Mouse (Mus musculus): ENCODE measurements at regions not wholly inside any gene's neighbourhood (a gene's known extent, or its start where the extent isn't known, plus 50 kb on each side); places are given as distances from the start of the nearest gene placed in this dataset.

- no peak for DNase-seq (ENCODE audit: low read depth, low spot score)
Measured at GRCm38 (mm10) chr3:130978986-130979642, 131.2 kb upstream of the Lef1 start.

- no peak for DNase-seq (ENCODE audit: low read depth, low spot score)
Measured at GRCm38 (mm10) chr3:130977921-130978700, 132.2 kb upstream of the Lef1 start.

DNA sequence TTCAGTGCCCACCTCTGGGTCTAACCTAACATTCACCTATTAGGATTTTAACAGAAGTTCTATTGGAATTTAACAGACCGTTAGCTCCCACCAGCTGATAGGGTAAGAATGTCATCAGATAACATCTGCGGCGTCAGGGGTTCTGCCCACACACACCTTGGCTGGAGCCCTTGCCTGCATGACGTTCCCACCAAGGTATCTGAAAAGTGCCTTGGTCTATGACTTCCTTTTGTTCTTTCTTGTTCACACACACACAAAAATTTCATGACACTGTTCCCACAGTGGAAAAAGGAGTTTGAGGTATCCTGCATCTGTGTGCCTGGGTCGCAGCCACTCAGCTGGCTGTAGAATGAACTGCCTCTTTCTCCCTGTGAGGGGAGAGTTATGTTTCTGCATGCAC, 134.1 kb upstream of the Lef1 start:
- no peak for DNase-seq (ENCODE audit: low read depth, low spot score)

DNA sequence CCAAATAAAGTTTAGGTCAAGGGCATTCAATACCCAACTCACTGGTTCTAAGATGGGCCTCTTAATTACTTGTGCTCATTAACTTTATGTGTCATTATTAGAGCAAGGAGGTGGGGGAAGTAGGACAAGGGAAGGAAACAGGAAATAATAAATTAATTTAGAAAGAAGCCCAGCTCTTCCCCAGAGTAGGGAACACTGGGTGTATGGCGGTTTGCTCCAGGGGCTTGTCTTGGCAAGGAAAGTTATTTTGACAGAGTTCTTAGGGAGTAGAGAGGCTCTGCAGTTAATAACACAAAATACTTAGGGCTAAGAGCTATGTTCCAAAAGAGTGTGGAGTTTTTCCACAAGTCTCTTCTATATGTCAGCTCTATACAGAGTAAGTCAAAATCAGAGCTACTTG, 135.0 kb upstream of the Lef1 start:
- no peak for DNase-seq (ENCODE audit: low read depth, low spot score)

DNA sequence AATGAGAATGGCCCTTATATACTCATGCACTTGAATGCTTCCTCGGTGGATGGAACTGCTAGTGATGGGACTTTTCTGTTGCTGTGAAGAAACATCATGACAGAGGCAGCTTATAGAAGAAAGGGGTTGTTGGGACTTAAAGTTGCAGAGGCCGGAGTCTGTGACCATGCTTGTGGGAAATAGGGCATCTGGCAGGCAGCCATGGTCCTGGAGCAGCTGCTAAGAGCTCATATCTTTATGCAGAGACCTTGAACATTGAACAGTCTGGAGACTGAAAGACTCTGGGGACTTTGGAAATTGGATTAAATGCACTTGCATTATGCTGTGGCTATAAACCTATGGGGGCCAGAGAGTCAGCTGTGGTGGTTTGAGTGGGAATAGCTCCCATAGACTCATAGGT, 138.1 kb upstream of the Lef1 start:
- DNase-seq (ENCODE audit: low read depth, low spot score), result no peak

GRCm38 (mm10) chr3:130965275-130965674, 145.0 kb upstream of the Lef1 start:
- no peak for DNase-seq (ENCODE audit: low read depth, low spot score)

GRCm38 (mm10) chr3:130964088-130964487, 146.2 kb upstream of the Lef1 start:
- no peak for DNase-seq (ENCODE audit: low read depth, low spot score)

GRCm38 (mm10) chr3:130963625-130964024, 146.6 kb upstream of the Lef1 start:
- no peak for DNase-seq (ENCODE audit: low read depth, low spot score)

- DNase-seq (ENCODE audit: low read depth, low spot score), result no peak
Measured at GRCm38 (mm10) chr3:130962701-130963472, 147.4 kb upstream of the Lef1 start.

DNA sequence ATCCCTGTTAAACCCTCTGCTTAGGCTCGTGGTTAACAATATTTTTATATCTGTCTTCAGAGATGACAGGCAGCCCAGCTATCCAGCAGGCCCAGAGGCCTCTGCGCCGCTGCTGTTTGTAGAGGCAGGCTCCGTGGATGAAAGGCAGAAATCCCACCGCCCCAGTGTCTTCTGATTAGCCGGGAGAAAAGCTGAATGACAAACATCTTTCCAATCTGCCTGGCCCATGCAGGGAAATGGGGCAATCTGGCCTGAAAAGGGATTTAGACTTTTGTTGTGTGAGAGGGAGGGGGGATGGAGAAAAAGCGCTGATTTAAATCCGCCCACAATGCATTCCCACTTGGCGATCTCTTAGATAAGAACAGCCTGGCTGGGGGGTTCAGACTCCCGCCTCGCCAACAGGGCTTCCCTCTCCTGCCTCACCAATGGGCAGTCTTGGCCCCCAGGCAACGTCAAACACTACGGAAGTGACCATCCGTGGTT, 148.1 kb upstream of the Lef1 start:
- DNase-seq (ENCODE audit: low read depth, low spot score), result no peak

DNA sequence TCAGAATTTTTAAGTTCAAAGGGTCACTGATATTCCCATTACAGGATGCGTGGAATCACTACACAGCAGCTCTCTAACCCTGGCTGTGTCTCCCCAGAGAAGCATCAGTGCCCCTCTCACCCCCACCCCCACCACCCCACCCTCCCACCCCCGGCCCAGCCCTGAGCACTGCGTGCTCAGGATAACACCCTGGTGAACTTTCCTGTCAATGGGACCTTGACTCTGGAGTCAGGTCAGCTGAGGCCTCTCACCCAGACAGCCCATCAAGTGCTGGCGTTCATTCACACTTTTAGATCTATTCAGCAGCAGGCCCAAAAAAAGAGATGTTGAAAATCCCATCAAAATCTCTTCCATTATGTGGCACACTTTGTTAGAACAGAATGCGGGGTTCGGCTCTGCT, 148.6 kb upstream of the Lef1 start:
- no peak for DNase-seq (ENCODE audit: low read depth, low spot score)

DNA sequence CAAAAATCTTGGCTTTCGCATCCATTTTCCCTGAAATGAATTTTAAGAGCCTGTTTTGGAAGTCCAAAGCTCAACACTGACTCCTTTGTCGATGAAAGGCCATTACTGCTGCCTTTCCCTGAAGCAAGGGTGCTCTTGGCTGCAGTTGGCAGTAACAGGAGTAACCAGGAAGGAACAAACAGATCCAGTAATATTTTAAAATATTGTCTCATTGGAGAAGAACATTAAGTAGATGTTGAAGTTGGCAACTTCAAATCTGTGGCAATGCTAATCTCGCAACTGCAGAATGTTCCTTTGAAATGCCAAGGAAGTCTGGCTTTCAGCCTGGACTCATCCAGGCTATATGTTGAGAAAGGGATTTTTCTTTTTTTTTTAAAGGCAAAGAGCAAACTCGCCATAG, 154.3 kb upstream of the Lef1 start:
- DNase-seq (ENCODE audit: low read depth, low spot score), result no peak

DNA sequence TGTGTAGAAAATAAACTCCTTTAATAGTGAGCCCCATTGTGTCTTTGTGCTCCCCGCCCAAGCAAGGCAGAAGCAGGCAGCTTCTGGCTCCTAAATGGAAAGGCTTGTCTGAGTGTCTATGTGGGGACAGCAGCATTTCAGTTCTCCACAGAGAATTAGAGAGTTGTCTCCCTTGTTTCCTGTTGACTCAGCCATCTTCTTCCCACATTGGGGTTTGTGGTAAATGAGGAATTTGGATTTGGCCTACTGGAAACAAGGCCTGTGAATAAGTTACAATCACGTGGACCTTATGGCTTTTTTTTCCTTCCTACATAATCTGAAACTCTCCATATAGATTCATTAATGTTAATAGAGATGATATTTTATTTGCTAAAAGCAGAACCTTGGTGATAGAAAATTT, 158.9 kb upstream of the Lef1 start:
- no peak for DNase-seq (ENCODE audit: low read depth, low spot score)

GRCm38 (mm10) chr3:130950872-130951271, 159.4 kb upstream of the Lef1 start:
- no peak for DNase-seq (ENCODE audit: low read depth, low spot score)

DNA sequence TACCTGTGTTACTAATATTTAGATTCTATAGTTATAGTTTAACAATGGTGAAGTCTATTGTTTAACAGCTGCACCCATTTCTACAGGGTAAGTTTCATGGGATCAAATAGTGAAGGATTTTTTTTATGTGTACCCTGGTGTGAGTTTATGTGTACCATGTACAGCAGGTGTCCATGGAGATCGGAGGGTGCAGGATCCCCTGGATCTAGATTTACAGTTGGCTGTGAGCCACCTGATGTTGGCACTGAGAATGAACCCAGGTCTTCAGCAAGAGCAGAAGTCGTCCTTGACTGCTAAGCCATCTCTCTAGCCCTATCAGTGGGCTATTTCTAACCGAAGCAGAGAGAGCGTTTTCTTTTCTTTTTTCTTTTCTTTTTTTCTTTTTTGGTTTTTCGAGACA, 162.4 kb upstream of the Lef1 start:
- DNase-seq (ENCODE audit: low read depth, low spot score), result no peak

GRCm38 (mm10) chr3:130947277-130947606, 163.0 kb upstream of the Lef1 start:
- DNase-seq (ENCODE audit: low read depth, low spot score), result no peak

DNA sequence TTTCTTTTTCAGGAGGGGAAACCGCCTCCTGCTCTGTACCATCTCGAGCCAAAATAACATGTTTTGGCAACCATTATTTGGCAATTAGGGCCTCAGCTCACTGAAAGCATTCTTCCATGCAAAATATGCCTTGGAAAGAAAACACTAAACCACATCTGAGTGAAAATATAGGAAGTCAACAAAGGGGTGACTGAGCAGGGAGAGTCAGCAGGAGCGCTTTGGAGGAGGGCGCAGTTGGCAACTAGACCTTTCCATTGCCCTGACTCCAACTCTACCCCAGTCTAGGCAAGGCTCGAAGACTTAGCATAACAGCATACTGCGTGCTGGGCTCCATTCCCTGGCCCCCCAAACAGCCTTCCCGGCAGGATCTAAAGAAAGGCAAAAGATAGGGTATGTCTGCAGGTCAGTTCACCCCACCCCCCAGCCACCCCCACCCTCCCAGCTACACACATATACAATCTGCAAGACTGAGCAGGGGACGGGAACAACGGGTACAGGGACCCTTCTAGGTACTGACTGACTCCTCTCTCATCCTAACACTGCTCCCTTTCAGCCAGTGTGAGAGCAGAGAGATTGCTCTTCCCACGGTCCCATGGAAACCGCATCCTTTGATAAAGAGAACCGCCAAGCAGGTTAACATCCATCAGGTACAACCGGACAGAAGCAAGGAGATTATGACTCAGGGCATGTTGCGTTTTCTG, 163.5 kb upstream of the Lef1 start:
- no peak for DNase-seq (ENCODE audit: low read depth, low spot score)

GRCm38 (mm10) chr3:130945861-130946449, 164.3 kb upstream of the Lef1 start:
- DNase-seq (ENCODE audit: low read depth, low spot score), result no peak

GRCm38 (mm10) chr3:130945396-130945795, 164.9 kb upstream of the Lef1 start:
- DNase-seq (ENCODE audit: low read depth, low spot score), result no peak

GRCm38 (mm10) chr3:130944241-130944640, 166.0 kb upstream of the Lef1 start:
- DNase-seq (ENCODE audit: low read depth, low spot score), result no peak

- no peak for DNase-seq (ENCODE audit: low read depth, low spot score)
Measured at GRCm38 (mm10) chr3:130942947-130943630, 167.2 kb upstream of the Lef1 start.

Data from c-Kit-negative CD71-positive TER-119-positive erythroid progenitor cells, embryonic 14.5 days (primary cell).